13 mouse cellular contexts compared by ENCODE assay signal in genomic region chr14:95984021-95984420, GRCm38 (mm10).
A peak's percentile ranks its signal among the peaks of the same experiment; 100 is the strongest.
DNase-seq lines count a peak whose midpoint lies in the region; ATAC-seq and TF ChIP-seq lines count a peak whose summit lies in the region.
"Had no signal": no experiment of that assay in that cellular context is flagged by ENCODE, and none has a peak within 500 bp of the region (broad histone marks: within the 10 kb centered on the region; RNA-seq: fewer than 3 reads in every experiment).

No protein-coding gene starts in this region.

- peak; percentile 54 for DNase-seq in 416B (ENCODE audit: low read depth)
- peak; percentile 60 for DNase-seq in MEL (ENCODE audit: low read depth, low spot score)
- DNase-seq in layer of hippocampus, adult 18-20 months (ENCODE audit: low spot score in 2 of 2): peak; percentile 13 to 32
- no peak for DNase-seq in kidney, postnatal 25 days
- DNase-seq in liver, embryonic 11.5 days (ENCODE audit: low spot score): no peak
- DNase-seq: gastrocnemius, postnatal 14 days; heart, postnatal 10 days; kidney, postnatal 10 days; liver; lung, postnatal 4 days had no signal

- H3K79me2 ChIP-seq in MEL (ENCODE audit: control insufficient read depth, insufficient read depth, low read length, poor library complexity): no peaks in the 10 kb centered on the region

- H3K27ac ChIP-seq in intestine, postnatal 0 days (ENCODE audit: low read depth, low read length): no peak overlapping the region
- H3K27ac ChIP-seq in intestine, embryonic 15.5 days: no peak overlapping the region
- H3K27ac ChIP-seq in MEL (ENCODE audit: control insufficient read depth, low read depth, low read length): no peak overlapping the region
- H3K27ac ChIP-seq in liver, embryonic 11.5 days (ENCODE audit: low read depth, low read length): no peak overlapping the region
- H3K27ac ChIP-seq: embryonic facial prominence, embryonic 12.5 days had no signal

- 75% methylated on average over 2 of the region's 2 CpGs for WGBS in intestine, postnatal 0 days
- 69% methylated on average over 2 of the region's 2 CpGs for WGBS in intestine, embryonic 15.5 days
- WGBS in liver, embryonic 11.5 days: 77% methylated on average over 2 of the region's 2 CpGs

- H3K4me3 ChIP-seq in intestine, postnatal 0 days (ENCODE audit: low read depth, low read length): no peak overlapping the region
- no peak overlapping the region for H3K4me3 ChIP-seq in intestine, embryonic 15.5 days (replicated peaks)
- no peak overlapping the region for H3K4me3 ChIP-seq in MEL (ENCODE audit: control insufficient read depth in 1 of 2, insufficient read depth in 1 of 2, low read depth in 2 of 2, low read length in 2 of 2)
- no peak overlapping the region for H3K4me3 ChIP-seq in liver, embryonic 11.5 days (ENCODE audit: low read depth, low read length)
- H3K4me3 ChIP-seq: embryonic facial prominence, embryonic 12.5 days had no signal

- no peak for TF ChIP-seq POLR2A in MEL (IDR thresholded peaks at IDR 0.05; ENCODE audit: control insufficient read depth in 1 of 2, insufficient read depth in 1 of 2, low read depth in 1 of 2, low read length in 2 of 2, poor library complexity in 1 of 2)

- no peaks in the 10 kb centered on the region for H3K4me1 ChIP-seq in intestine, postnatal 0 days (replicated peaks; ENCODE audit: control insufficient read depth, insufficient read depth, low read length)
- H3K4me1 ChIP-seq in intestine, embryonic 15.5 days (replicated peaks): no peaks in the 10 kb centered on the region
- no peaks in the 10 kb centered on the region for H3K4me1 ChIP-seq in MEL (ENCODE audit: control insufficient read depth in 1 of 2, insufficient read depth in 2 of 2, low read length in 2 of 2)
- H3K4me1 ChIP-seq in liver, embryonic 11.5 days (replicated peaks; ENCODE audit: control insufficient read depth, insufficient read depth, low read length): no peaks in the 10 kb centered on the region
- H3K4me1 ChIP-seq: embryonic facial prominence, embryonic 12.5 days had no signal

- TF ChIP-seq CTCF in intestine, postnatal 0 days (IDR thresholded peaks at IDR 0.05; ENCODE audit: low read depth): peak; percentile 39
- peak; percentile 23 to 59 (median 43); a peak in 4 of 6 replicates for TF ChIP-seq CTCF in MEL (IDR thresholded peaks at IDR 0.05 in 2 of 3, conservative IDR thresholded peaks at IDR 0.05 in 1 of 3; ENCODE audit: control insufficient read depth in 1 of 3, insufficient read depth in 1 of 3, low read depth in 2 of 3, low read length in 3 of 3, poor library complexity in 1 of 3, severe bottlenecking in 1 of 3)

- H3K27me3 ChIP-seq in intestine, postnatal 0 days (replicated peaks; ENCODE audit: control insufficient read depth, insufficient read depth, low read length): no peaks in the 10 kb centered on the region
- no peaks in the 10 kb centered on the region for H3K27me3 ChIP-seq in intestine, embryonic 15.5 days (replicated peaks)
- no peaks in the 10 kb centered on the region for H3K27me3 ChIP-seq in MEL (ENCODE audit: control insufficient read depth in 1 of 2, insufficient read depth in 2 of 2, low read length in 2 of 2)
- H3K27me3 ChIP-seq in liver, embryonic 11.5 days (replicated peaks; ENCODE audit: control insufficient read depth, insufficient read depth, low read length): no peaks in the 10 kb centered on the region
- H3K27me3 ChIP-seq: embryonic facial prominence, embryonic 12.5 days had no signal

- no peaks in the 10 kb centered on the region for H3K36me3 ChIP-seq in intestine, postnatal 0 days (ENCODE audit: control insufficient read depth, insufficient read depth)
- H3K36me3 ChIP-seq in intestine, embryonic 15.5 days: no peaks in the 10 kb centered on the region
- no peaks in the 10 kb centered on the region for H3K36me3 ChIP-seq in MEL (ENCODE audit: control insufficient read depth in 1 of 2, insufficient read depth in 2 of 2, low read length in 2 of 2)
- no peaks in the 10 kb centered on the region for H3K36me3 ChIP-seq in liver, embryonic 11.5 days (ENCODE audit: control insufficient read depth, insufficient read depth, low read length)
- H3K36me3 ChIP-seq: embryonic facial prominence, embryonic 12.5 days had no signal

- peak; percentile 75 for TF ChIP-seq RAD21 in MEL (IDR thresholded peaks at IDR 0.05; ENCODE audit: low read depth, low read length)

- H3K9ac ChIP-seq in intestine, postnatal 0 days (ENCODE audit: low read depth, low read length): no peak overlapping the region
- no peak overlapping the region for H3K9ac ChIP-seq in intestine, embryonic 15.5 days
- H3K9ac ChIP-seq in MEL (ENCODE audit: control insufficient read depth, low read depth, low read length, poor library complexity, severe bottlenecking): no peak overlapping the region
- no peak overlapping the region for H3K9ac ChIP-seq in liver, embryonic 11.5 days (ENCODE audit: low read depth, low read length)
- H3K9ac ChIP-seq: embryonic facial prominence, embryonic 12.5 days had no signal

- H3K9me3 ChIP-seq in intestine, postnatal 0 days (ENCODE audit: control insufficient read depth): no peaks in the 10 kb centered on the region
- H3K9me3 ChIP-seq in intestine, embryonic 15.5 days: no peaks in the 10 kb centered on the region
- no peaks in the 10 kb centered on the region for H3K9me3 ChIP-seq in MEL (replicated peaks; ENCODE audit: insufficient read depth, low read length)
- no peaks in the 10 kb centered on the region for H3K9me3 ChIP-seq in liver, embryonic 11.5 days (ENCODE audit: control insufficient read depth, low read length)
- H3K9me3 ChIP-seq: embryonic facial prominence, embryonic 12.5 days had no signal

- no peak for TF ChIP-seq EP300 in MEL (IDR thresholded peaks at IDR 0.05; ENCODE audit: low read depth in 1 of 2, low read length in 2 of 2)

- H3K4me2 ChIP-seq in intestine, postnatal 0 days (replicated peaks; ENCODE audit: low read depth): no peak overlapping the region
- H3K4me2 ChIP-seq in intestine, embryonic 15.5 days (replicated peaks): no peak overlapping the region
- no peak overlapping the region for H3K4me2 ChIP-seq in liver, embryonic 11.5 days
- H3K4me2 ChIP-seq: embryonic facial prominence, embryonic 12.5 days had no signal

- ATAC-seq in intestine, postnatal 0 days: no peak
- ATAC-seq in intestine, embryonic 15.5 days: no peak
- ATAC-seq in liver, embryonic 11.5 days (replicated peaks; ENCODE audit: low FRiP score): no peak

TF ChIP-seq in MEL, 35 proteins besides CTCF, POLR2A, EP300 and RAD21:
- TF ChIP-seq ZC3H11A (IDR thresholded peaks at IDR 0.05; ENCODE audit: low read depth, low read length) (peak; percentile 67), CHD1 (IDR thresholded peaks at IDR 0.05; ENCODE audit: low read depth, low read length) (no peak), ZNF384 (IDR thresholded peaks at IDR 0.05; ENCODE audit: low read depth, low read length) (no peak), MYB (IDR thresholded peaks at IDR 0.05; ENCODE audit: low read depth, low read length) (no peak), SMC3 (IDR thresholded peaks at IDR 0.05; ENCODE audit: low read depth, low read length) (peak; percentile 82), MEF2A (IDR thresholded peaks at IDR 0.05; ENCODE audit: extremely low read depth, insufficient replicate concordance, low read depth, low read length, poor library complexity, severe bottlenecking) (no peak), ETS1 (IDR thresholded peaks at IDR 0.05; ENCODE audit: low read depth, low read length) (no peak), HCFC1 (IDR thresholded peaks at IDR 0.05; ENCODE audit: low read depth, low read length) (no peak), E2F4 (IDR thresholded peaks at IDR 0.05; ENCODE audit: borderline replicate concordance, low read depth, low read length) (no peak), USF2 (IDR thresholded peaks at IDR 0.05; ENCODE audit: borderline replicate concordance in 1 of 2, insufficient read depth in 1 of 2, low read depth in 1 of 2, low read length in 2 of 2) (no peak), GATA1 (IDR thresholded peaks at IDR 0.05; ENCODE audit: low read depth, low read length) (no peak), MAX (IDR thresholded peaks at IDR 0.05; ENCODE audit: low read length) (no peak), TBP (IDR thresholded peaks at IDR 0.05; ENCODE audit: low read depth, low read length) (no peak), MAFK (IDR thresholded peaks at IDR 0.05; ENCODE audit: borderline replicate concordance, low read depth, low read length) (no peak), KAT2A (conservative IDR thresholded peaks at IDR 0.05; ENCODE audit: low read depth, low read length) (no peak), SIN3A (IDR thresholded peaks at IDR 0.05; ENCODE audit: low read length) (no peak)

Comparison
In these comparisons a context has a peak if more than half of its experiments do, and no peak if none do; other contexts are left out.
1. DNase-seq: peak in 416B (single experiment), MEL (single experiment) and layer of hippocampus, adult 18-20 months (2 of 2); none in kidney, postnatal 25 days (0 of 2) and liver, embryonic 11.5 days (single experiment).